Mouse (Mus musculus): Measurements from ENCODE around the gene Slc44a5. TPM values are rescaled to one million over a fixed set of nuclear protein-coding genes. Genes with fewer than 3 reads are reported as not detected.
"Not testable (repeated sequence)": the region's sequence is repeated elsewhere in the genome, so short reads cannot be mapped to it uniquely, and the experiment has no call there.

The Slc44a5 gene
- polyA plus RNA-seq, 1 experiment = 0.12 TPM

GRCm38 (mm10) chr3:154226100-154226752 is 253.0 kb downstream of the Slc44a5 start:
- no peak for TF ChIP-seq POLR2A (IDR thresholded peaks at IDR 0.05; ENCODE audit: insufficient read depth, low read length)
- peak; percentile 23 for TF ChIP-seq CTCF (IDR thresholded peaks at IDR 0.05; ENCODE audit: low read depth, low read length)
- TF ChIP-seq EP300 (IDR thresholded peaks at IDR 0.05; ENCODE audit: insufficient read depth, low read depth, low read length) = no peak
- H3K9ac ChIP-seq (ENCODE audit: low read depth, poor library complexity, severe bottlenecking) = no peak overlapping the region

GRCm38 (mm10) chr3:154244932-154245331 is 271.7 kb downstream of the Slc44a5 start:
- no peak overlapping the region for H3K9ac ChIP-seq (ENCODE audit: low read depth, poor library complexity, severe bottlenecking)
- TF ChIP-seq EP300 (IDR thresholded peaks at IDR 0.05; ENCODE audit: insufficient read depth, low read depth, low read length) (no peak), CTCF (IDR thresholded peaks at IDR 0.05; ENCODE audit: low read depth, low read length) (no peak), POLR2A (IDR thresholded peaks at IDR 0.05; ENCODE audit: insufficient read depth, low read length) (no peak)

More at GRCm38 (mm10) chr3:154226100-154226752, 253.0 kb downstream of the Slc44a5 start:
- no peaks in the 10 kb centered on the region; the same call in 1 of the 2 replicates for H3K27me3 ChIP-seq (ENCODE audit: control insufficient read depth, insufficient read depth, low read length, poor library complexity, severe bottlenecking)
- H3K36me3 ChIP-seq (ENCODE audit: control insufficient read depth, insufficient read depth, low read length, poor library complexity, severe bottlenecking) = no peaks in the 10 kb centered on the region
- H3K27ac ChIP-seq (ENCODE audit: insufficient read depth, low read length) = no peak overlapping the region
- no peak overlapping the region for H3K4me3 ChIP-seq (ENCODE audit: low read depth, low read length)
- H3K4me1 ChIP-seq (ENCODE audit: control insufficient read depth, insufficient read depth, low read length) = no peaks in the 10 kb centered on the region
- H3K9me3 ChIP-seq (replicated peaks; ENCODE audit: control insufficient read depth, insufficient read depth, low read length, poor library complexity, severe bottlenecking) = no peaks in the 10 kb centered on the region

GRCm38 (mm10) chr3:154251486-154251885 is 278.2 kb downstream of the Slc44a5 start:
- Histone ChIP-seq H3K9me3 (replicated peaks; ENCODE audit: control insufficient read depth, insufficient read depth, low read length, poor library complexity, severe bottlenecking) (no peaks in the 10 kb centered on the region; the same call in 1 of the 2 replicates), H3K36me3 (ENCODE audit: control insufficient read depth, insufficient read depth, low read length, poor library complexity, severe bottlenecking) (no peaks in the 10 kb centered on the region), H3K9ac (ENCODE audit: low read depth, poor library complexity, severe bottlenecking) (no peak overlapping the region), H3K27me3 (ENCODE audit: control insufficient read depth, insufficient read depth, low read length, poor library complexity, severe bottlenecking) (no peaks in the 10 kb centered on the region), H3K4me3 (ENCODE audit: low read depth, low read length) (no peak overlapping the region), H3K27ac (ENCODE audit: insufficient read depth, low read length) (no peak overlapping the region), H3K4me1 (ENCODE audit: control insufficient read depth, insufficient read depth, low read length) (no peaks in the 10 kb centered on the region)
- TF ChIP-seq POLR2A (IDR thresholded peaks at IDR 0.05; ENCODE audit: insufficient read depth, low read length) (no peak), EP300 (IDR thresholded peaks at IDR 0.05; ENCODE audit: insufficient read depth, low read depth, low read length) (no peak), CTCF (IDR thresholded peaks at IDR 0.05; ENCODE audit: low read depth, low read length) (no peak)

More at GRCm38 (mm10) chr3:154244932-154245331, 271.7 kb downstream of the Slc44a5 start:
- H3K36me3 ChIP-seq (ENCODE audit: control insufficient read depth, insufficient read depth, low read length, poor library complexity, severe bottlenecking) = no peaks in the 10 kb centered on the region
- no peak overlapping the region for H3K4me3 ChIP-seq (ENCODE audit: low read depth, low read length)
- no peaks in the 10 kb centered on the region for H3K27me3 ChIP-seq (ENCODE audit: control insufficient read depth, insufficient read depth, low read length, poor library complexity, severe bottlenecking)
- no peaks in the 10 kb centered on the region; the same call in 1 of the 2 replicates for H3K9me3 ChIP-seq (replicated peaks; ENCODE audit: control insufficient read depth, insufficient read depth, low read length, poor library complexity, severe bottlenecking)
- H3K27ac ChIP-seq (ENCODE audit: insufficient read depth, low read length) = no peak overlapping the region
- H3K4me1 ChIP-seq (ENCODE audit: control insufficient read depth, insufficient read depth, low read length) = no peaks in the 10 kb centered on the region

GRCm38 (mm10) chr3:154252219-154252618 is 279.0 kb downstream of the Slc44a5 start:
- no peak overlapping the region for H3K27ac ChIP-seq (ENCODE audit: insufficient read depth, low read length)

GRCm38 (mm10) chr3:154254187-154254586 is 281.0 kb downstream of the Slc44a5 start:
- not testable (repeated sequence) for H3K9me3 ChIP-seq (replicated peaks; ENCODE audit: control insufficient read depth, insufficient read depth, low read length, poor library complexity, severe bottlenecking)

More at GRCm38 (mm10) chr3:154252219-154252618, 279.0 kb downstream of the Slc44a5 start:
- Histone ChIP-seq H3K36me3 (ENCODE audit: control insufficient read depth, insufficient read depth, low read length, poor library complexity, severe bottlenecking) (no peaks in the 10 kb centered on the region), H3K4me3 (ENCODE audit: low read depth, low read length) (no peak overlapping the region), H3K9ac (ENCODE audit: low read depth, poor library complexity, severe bottlenecking) (no peak overlapping the region), H3K27me3 (ENCODE audit: control insufficient read depth, insufficient read depth, low read length, poor library complexity, severe bottlenecking) (no peaks in the 10 kb centered on the region), H3K4me1 (ENCODE audit: control insufficient read depth, insufficient read depth, low read length) (no peaks in the 10 kb centered on the region), H3K9me3 (replicated peaks; ENCODE audit: control insufficient read depth, insufficient read depth, low read length, poor library complexity, severe bottlenecking) (no peaks in the 10 kb centered on the region)
- no peak for TF ChIP-seq POLR2A (IDR thresholded peaks at IDR 0.05; ENCODE audit: insufficient read depth, low read length)
- no peak for TF ChIP-seq CTCF (IDR thresholded peaks at IDR 0.05; ENCODE audit: low read depth, low read length)
- no peak for TF ChIP-seq EP300 (IDR thresholded peaks at IDR 0.05; ENCODE audit: insufficient read depth, low read depth, low read length)

GRCm38 (mm10) chr3:154257312-154257711 is 284.1 kb downstream of the Slc44a5 start:
- Histone ChIP-seq H3K4me1 (ENCODE audit: control insufficient read depth, insufficient read depth, low read length) (no peaks in the 10 kb centered on the region), H3K27ac (ENCODE audit: insufficient read depth, low read length) (no peak overlapping the region), H3K9me3 (replicated peaks; ENCODE audit: control insufficient read depth, insufficient read depth, low read length, poor library complexity, severe bottlenecking) (no peaks in the 10 kb centered on the region), H3K4me3 (ENCODE audit: low read depth, low read length) (no peak overlapping the region), H3K9ac (ENCODE audit: low read depth, poor library complexity, severe bottlenecking) (no peak overlapping the region), H3K36me3 (ENCODE audit: control insufficient read depth, insufficient read depth, low read length, poor library complexity, severe bottlenecking) (no peaks in the 10 kb centered on the region), H3K27me3 (ENCODE audit: control insufficient read depth, insufficient read depth, low read length, poor library complexity, severe bottlenecking) (no peaks in the 10 kb centered on the region; the same call in 1 of the 2 replicates)
- TF ChIP-seq CTCF (IDR thresholded peaks at IDR 0.05; ENCODE audit: low read depth, low read length) (no peak), POLR2A (IDR thresholded peaks at IDR 0.05; ENCODE audit: insufficient read depth, low read length) (no peak), EP300 (IDR thresholded peaks at IDR 0.05; ENCODE audit: insufficient read depth, low read depth, low read length) (no peak)

More at GRCm38 (mm10) chr3:154254187-154254586, 281.0 kb downstream of the Slc44a5 start:
- not testable (repeated sequence) for H3K9ac ChIP-seq (ENCODE audit: low read depth, poor library complexity, severe bottlenecking); H3K27ac ChIP-seq (ENCODE audit: insufficient read depth, low read length); H3K4me3 ChIP-seq (ENCODE audit: low read depth, low read length); H3K36me3 ChIP-seq (ENCODE audit: control insufficient read depth, insufficient read depth, low read length, poor library complexity, severe bottlenecking); H3K27me3 ChIP-seq (ENCODE audit: control insufficient read depth, insufficient read depth, low read length, poor library complexity, severe bottlenecking); H3K4me1 ChIP-seq (ENCODE audit: control insufficient read depth, insufficient read depth, low read length)

Data from ES-Bruce4 (cell line).